Mouse (Mus musculus): ENCODE measurements around the gene Ccdc137. TPM values are rescaled to one million over a fixed set of nuclear protein-coding genes. Genes with fewer than 3 reads are reported as not detected.
A peak's percentile ranks its signal among the peaks of the same experiment; 100 is the strongest.

Gene Ccdc137
- polyA plus RNA-seq, 1 experiment from 2014 or later: 29.5 TPM

DNA sequence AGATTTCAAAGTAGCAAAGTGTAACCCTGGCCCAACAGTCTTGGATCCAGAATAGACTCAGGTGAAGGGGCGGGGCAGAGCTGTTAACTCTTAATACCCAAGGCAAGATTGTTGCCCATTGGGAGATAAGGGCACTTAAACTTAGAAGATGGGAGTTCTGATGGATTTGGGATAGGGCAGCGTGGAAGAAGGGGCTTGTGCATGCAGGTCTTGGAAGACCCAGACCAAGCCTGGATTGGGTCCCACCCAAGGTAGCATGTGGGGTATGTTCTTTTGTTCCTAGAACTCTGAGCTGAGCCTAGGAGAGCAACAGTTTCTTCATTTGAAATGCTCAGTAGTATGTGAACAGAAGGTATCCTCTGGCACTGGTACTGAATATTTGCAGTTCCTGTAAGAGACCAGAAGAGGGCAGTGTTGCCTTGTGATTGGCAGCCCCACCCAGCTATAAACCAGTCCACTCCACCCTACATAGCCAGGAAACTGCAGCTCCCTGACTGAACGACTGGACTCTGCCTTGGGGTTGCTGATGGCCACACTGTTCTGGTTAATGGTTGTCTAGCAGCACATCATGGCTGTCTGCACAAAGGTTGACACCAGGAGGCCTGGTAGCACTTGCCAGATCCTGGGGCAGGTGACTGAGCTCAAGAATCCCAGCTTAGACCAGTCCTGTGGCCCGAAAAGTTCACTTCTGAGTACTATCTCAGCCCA, 31.3 kb downstream of the Ccdc137 start:
- Histone ChIP-seq H3K27ac (peak overlapping the region; percentile 95), H3K4me3 (replicated peaks; ENCODE audit: low read depth, low read length) (no peak overlapping the region), H3K9ac (ENCODE audit: low read depth, low read length) (no peak overlapping the region), H3K4me1 (replicated peaks; ENCODE audit: insufficient read depth, low read length) (peaks cover 29% of the 10 kb centered on the region), H3K27me3 (ENCODE audit: insufficient read depth, low read length) (no peaks in the 10 kb centered on the region), H3K9me3 (replicated peaks; ENCODE audit: low read length) (no peaks in the 10 kb centered on the region), H3K4me2 (ENCODE audit: low read length) (no peak overlapping the region), H3K36me3 (ENCODE audit: insufficient read depth, low read length) (peaks cover 26% of the 10 kb centered on the region)
- DNase-seq (ENCODE audit: low spot score) (peak; percentile 96), ATAC-seq (replicated peaks; ENCODE audit: low FRiP score, low read depth) (peak; percentile 79)
- TF ChIP-seq CTCF (IDR thresholded peaks at IDR 0.05; ENCODE audit: low read depth): peak; percentile 98
- WGBS: 61% methylated on average over 4 of the region's 4 CpGs

DNA sequence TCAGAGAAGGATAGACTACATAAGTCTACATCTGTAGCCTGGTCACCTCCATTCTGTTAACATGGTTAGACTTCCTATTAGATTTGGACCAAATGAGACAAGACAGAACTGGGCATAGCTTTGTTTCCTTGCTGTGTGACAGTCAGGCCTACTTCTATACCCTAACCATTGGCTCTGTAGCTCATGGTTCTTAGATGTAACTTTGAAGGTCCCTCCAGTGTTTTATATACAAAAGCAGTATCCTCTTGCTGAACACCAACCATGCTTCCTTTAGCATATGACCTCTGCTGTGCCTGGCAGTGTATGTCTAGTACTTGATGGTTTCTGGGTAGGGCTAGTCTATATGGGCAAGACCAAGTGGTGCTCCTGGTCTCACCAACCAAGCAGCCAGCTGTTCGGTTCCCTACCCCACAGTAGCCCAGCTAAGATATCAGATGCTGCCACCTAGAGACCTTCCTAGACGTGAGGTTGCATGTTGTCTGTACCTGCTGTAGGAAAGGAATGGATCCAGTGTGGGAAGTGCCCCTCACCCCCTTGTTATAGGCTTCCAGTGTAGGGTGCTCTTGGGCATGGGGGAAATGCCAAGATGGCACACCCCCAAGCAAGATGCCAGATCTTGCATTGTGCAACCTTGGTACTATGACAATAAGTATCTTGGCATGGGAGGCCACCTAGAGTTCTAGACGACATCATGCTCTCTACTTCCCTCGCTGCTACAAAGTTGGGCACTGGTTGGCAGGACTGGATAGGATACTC, 32.6 kb downstream of the Ccdc137 start:
- H3K4me3 ChIP-seq (replicated peaks; ENCODE audit: low read depth, low read length): no peak overlapping the region
- DNase-seq (ENCODE audit: low spot score): no peak
- H3K9me3 ChIP-seq (replicated peaks; ENCODE audit: low read length): no peaks in the 10 kb centered on the region
- H3K9ac ChIP-seq (ENCODE audit: low read depth, low read length): no peak overlapping the region
- peak overlapping the region; percentile 96 for H3K4me2 ChIP-seq (ENCODE audit: low read length)
- peaks cover 37% of the 10 kb centered on the region for H3K36me3 ChIP-seq (ENCODE audit: insufficient read depth, low read length)
- no peaks in the 10 kb centered on the region for H3K27me3 ChIP-seq (ENCODE audit: insufficient read depth, low read length)
- TF ChIP-seq CTCF (IDR thresholded peaks at IDR 0.05; ENCODE audit: low read depth): no peak
- peaks cover 26% of the 10 kb centered on the region for H3K4me1 ChIP-seq (replicated peaks; ENCODE audit: insufficient read depth, low read length)
- 34% methylated on average over 4 of the region's 4 CpGs for WGBS
- H3K27ac ChIP-seq: peak overlapping the region; percentile 95
- no peak for ATAC-seq (replicated peaks; ENCODE audit: low FRiP score, low read depth)

DNA sequence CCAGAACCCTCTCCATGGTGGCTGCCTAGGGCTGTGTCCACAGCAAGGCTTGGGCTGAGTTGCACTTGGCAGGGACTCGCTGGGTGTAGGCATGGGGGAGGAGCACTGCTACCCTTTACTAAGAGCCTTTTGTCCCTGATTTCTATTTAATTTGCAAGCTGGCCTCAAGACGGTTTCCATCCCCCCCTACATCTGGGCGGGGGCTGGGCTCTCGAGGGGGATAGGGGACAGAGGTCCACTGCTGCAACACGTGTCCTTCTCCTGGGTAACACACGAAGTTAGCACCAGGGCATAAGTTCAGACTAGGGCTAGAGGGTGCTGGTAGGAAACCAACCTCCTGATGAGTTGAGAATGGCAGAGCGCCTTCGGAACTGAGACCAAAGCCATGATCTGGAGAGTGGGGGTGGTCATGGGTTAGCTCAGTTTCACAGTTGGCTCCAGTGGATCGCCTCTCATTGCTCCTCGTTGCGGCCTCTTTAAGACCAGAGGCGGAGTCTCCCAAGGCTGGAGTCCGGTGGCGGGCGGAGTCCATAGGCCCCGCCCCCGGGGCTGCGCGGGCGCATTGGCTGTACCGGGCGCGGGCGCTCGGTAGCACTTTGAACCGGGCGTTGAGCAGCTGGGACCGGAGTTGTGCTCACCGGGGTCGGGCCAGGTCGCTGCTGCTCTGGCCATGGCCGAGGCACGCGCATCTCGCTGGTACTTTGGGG, 33.6 kb downstream of the Ccdc137 start, which contains the start of gene Slc25a10:
Gene Slc25a10, plus strand, starts transcription at position 524 of the 707 bp plus-strand sequence.
- Histone ChIP-seq H3K9me3 (replicated peaks; ENCODE audit: low read length) (no peaks in the 10 kb centered on the region), H3K4me1 (replicated peaks; ENCODE audit: insufficient read depth, low read length) (peaks cover 19% of the 10 kb centered on the region), H3K36me3 (ENCODE audit: insufficient read depth, low read length) (peaks cover 45% of the 10 kb centered on the region), H3K9ac (ENCODE audit: low read depth, low read length) (peak within 1 kb of the TSS; percentile 87), H3K27me3 (ENCODE audit: insufficient read depth, low read length) (no peaks in the 10 kb centered on the region), H3K4me2 (ENCODE audit: low read length) (peak within 1 kb of the TSS; percentile 96), H3K4me3 (replicated peaks; ENCODE audit: low read depth, low read length) (peak within 1 kb of the TSS; percentile 91), H3K27ac (peak within 1 kb of the TSS; percentile 95)
- WGBS: 0% methylated on average over 35 of the region's 35 CpGs
- ATAC-seq (replicated peaks; ENCODE audit: low FRiP score, low read depth) (peak; percentile 72), DNase-seq (ENCODE audit: low spot score) (peak; percentile 95)
- TF ChIP-seq CTCF (IDR thresholded peaks at IDR 0.05; ENCODE audit: low read depth): no peak; the same call in 1 of the 2 replicates

DNA sequence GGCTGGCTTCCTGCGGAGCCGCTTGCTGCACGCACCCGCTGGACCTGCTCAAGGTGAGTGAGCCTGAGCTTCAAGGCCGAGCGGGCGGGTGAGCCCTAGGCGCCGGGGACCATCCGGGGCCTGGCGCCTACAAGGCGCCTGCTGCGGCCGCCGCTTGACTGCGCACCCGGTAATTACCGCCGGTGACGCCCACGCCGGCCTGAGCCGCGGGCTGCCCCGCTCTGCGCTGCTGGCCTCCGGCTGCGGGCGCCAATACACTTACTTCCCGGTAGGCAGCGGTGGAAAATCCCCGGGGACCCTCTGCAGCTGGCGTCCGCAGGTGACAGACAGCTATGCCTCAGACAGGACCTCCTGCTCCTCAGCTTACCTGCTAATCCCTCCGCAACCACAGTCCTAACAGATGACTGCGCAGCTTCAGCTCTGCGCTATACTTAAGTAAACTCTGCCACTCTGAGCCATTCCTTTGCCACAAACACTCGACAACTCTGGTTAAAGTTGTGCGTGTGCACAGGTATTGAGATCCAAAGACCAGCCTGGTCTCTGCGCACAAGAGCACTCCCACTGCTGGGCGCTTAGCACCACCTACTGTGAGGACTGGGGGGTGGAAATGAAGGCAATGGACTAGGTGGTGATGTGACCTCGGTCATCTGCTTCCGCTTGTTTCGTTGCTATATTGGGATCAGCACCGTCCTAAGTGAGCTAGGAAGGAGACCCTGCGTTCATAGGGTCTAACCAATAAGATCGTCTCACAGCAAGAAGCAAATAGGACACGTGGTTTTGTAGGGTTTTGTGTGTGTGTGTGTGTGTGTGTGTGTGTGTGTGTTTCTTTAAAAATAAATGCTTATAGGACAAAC, 34.3 kb downstream of the Ccdc137 start:
- H3K9ac ChIP-seq (ENCODE audit: low read depth, low read length): peak overlapping the region; percentile 87
- ATAC-seq (replicated peaks; ENCODE audit: low FRiP score, low read depth): no peak; the same call in none of the 2 replicates
- TF ChIP-seq CTCF (IDR thresholded peaks at IDR 0.05; ENCODE audit: low read depth): peak; percentile 55
- H3K9me3 ChIP-seq (replicated peaks; ENCODE audit: low read length): no peaks in the 10 kb centered on the region
- peaks cover 19% of the 10 kb centered on the region for H3K4me1 ChIP-seq (replicated peaks; ENCODE audit: insufficient read depth, low read length)
- WGBS: under 1% methylated on average over 48 of the region's 48 CpGs
- peak; percentile 73 for DNase-seq (ENCODE audit: low spot score)
- H3K4me2 ChIP-seq (ENCODE audit: low read length): peak overlapping the region; percentile 96
- H3K4me3 ChIP-seq (replicated peaks; ENCODE audit: low read depth, low read length): peak overlapping the region; percentile 91
- peak overlapping the region; percentile 95 for H3K27ac ChIP-seq
- H3K36me3 ChIP-seq (ENCODE audit: insufficient read depth, low read length): peaks cover 46% of the 10 kb centered on the region
- no peaks in the 10 kb centered on the region for H3K27me3 ChIP-seq (ENCODE audit: insufficient read depth, low read length)

DNA sequence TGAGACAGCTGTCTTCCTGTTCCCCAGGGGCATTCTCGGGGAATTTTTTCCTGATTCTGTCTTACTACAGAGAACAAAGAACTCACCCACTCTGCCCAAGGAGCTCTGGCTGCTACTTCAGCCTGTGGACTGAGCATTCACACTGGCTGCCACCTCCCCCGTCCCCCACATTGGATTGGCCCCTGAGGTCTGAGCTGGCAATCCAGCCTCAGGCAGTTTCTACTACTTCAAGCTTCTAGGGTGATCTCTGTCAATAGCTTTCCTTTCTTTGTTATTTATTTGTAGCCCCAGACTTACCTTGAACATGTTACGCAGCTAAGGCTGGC, 34.9 kb downstream of the Ccdc137 start:
- ATAC-seq (replicated peaks; ENCODE audit: low FRiP score, low read depth) (no peak), DNase-seq (ENCODE audit: low spot score) (no peak)
- 23% methylated on average over 3 of the region's 3 CpGs for WGBS
- Histone ChIP-seq H3K9ac (ENCODE audit: low read depth, low read length) (peak overlapping the region; percentile 87), H3K36me3 (ENCODE audit: insufficient read depth, low read length) (peaks cover 46% of the 10 kb centered on the region), H3K4me2 (ENCODE audit: low read length) (peak overlapping the region; percentile 96), H3K4me1 (replicated peaks; ENCODE audit: insufficient read depth, low read length) (peaks cover 19% of the 10 kb centered on the region), H3K9me3 (replicated peaks; ENCODE audit: low read length) (no peaks in the 10 kb centered on the region), H3K4me3 (replicated peaks; ENCODE audit: low read depth, low read length) (peak overlapping the region; percentile 91), H3K27ac (peak overlapping the region; percentile 95), H3K27me3 (ENCODE audit: insufficient read depth, low read length) (no peaks in the 10 kb centered on the region)
- TF ChIP-seq CTCF (IDR thresholded peaks at IDR 0.05; ENCODE audit: low read depth): no peak
